Mouse (Mus musculus) cerebral cortex, adult 2 months (tissue): Measurements from ENCODE around the gene Tgfb3.

ENCODE experiments used
- WGBS: fragments of 180-500 bp; shearing (Covaris S2); methylation state at CpG from one replicate; pipeline ENCODE4 v1.1.7; 2018; 5-methylcytosine and 5-hydroxymethylcytosine counted together

Tgfb3 gene

DNA sequence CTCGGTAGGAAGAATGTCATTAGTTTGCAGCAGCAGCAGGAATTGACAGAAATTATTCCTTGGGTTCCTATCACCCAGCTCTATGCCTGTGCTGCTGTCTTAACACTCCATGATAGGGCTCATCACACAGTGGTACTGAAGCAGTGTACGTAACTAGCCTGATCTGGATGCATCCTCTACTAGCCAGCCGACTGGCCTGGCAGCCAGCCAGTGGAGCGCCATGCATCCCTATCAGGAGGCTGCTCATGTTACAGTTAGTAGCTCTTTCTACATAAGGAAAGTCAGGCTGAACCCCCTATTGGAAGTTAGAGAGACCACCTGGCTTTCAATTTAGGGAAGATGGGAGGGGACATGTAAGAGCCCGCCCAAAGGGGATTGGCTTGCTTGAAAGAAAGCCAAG, 51.8 kb downstream of the Tgfb3 start:
- WGBS: 63% methylated on average over 5 of the region's 5 CpGs

DNA sequence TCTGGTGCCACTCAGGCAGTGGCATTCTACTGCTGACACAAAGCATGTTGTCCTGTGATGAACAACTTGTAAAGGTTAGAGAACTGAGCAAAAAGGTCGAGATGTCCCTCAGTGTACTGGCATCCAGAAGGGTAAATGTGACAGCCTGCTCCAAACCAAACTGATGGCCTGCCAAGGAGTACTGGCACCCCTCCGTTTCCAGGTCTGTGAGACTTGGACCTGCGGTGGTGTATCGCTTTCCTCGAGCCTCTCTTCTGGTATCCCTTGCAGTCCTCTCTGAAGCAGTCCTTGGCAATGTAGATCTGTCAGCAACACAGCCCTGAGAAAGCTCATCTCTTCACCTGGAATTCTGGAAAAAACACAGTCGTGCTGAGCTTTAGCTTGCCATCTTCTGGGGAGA, 53.4 kb downstream of the Tgfb3 start:
- 92% methylated on average over 6 of the region's 6 CpGs for WGBS

GRCm38 (mm10) chr12:86024426-86024825, 54.4 kb downstream of the Tgfb3 start:
- 61% methylated on average over 4 of the region's 4 CpGs for WGBS

DNA sequence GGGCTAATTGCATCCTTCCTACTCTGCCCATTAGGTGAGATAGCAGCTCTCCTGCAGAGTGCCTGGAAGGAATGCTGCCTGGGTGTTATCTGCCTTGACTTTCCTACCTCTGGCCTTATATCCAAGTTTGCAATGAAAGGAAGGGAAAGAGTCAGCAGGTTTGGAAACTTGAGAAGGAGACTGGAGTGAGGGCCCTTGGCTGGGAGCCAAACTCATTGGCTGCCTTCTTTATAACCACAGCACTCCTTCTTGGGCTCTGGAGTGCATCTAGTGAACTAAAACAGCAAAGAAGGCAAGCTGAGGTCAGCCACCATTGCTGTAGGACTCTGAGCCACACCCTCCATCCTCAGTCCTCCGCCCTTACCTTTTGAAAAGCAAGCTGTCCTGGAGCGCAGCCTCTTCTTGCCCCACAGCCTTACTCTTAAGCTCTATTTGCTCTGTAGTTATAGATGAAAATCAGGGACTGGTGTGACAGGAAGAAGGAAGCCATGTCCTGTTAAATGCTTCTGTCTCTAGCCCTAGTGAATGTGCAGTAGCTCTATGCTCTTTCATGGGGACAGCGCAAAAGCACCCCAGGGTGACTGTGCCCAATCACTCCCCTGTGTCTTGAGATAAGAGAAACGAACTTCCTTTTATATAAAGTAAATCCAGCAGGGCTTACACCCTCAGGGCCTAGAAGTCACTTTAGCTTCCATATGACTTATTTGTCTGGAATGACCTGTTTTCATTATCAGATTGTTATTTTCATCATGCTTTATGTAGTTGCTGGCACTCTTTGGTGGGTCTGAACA, 55.6 kb downstream of the Tgfb3 start:
- 96% methylated on average over 4 of the region's 4 CpGs for WGBS

DNA sequence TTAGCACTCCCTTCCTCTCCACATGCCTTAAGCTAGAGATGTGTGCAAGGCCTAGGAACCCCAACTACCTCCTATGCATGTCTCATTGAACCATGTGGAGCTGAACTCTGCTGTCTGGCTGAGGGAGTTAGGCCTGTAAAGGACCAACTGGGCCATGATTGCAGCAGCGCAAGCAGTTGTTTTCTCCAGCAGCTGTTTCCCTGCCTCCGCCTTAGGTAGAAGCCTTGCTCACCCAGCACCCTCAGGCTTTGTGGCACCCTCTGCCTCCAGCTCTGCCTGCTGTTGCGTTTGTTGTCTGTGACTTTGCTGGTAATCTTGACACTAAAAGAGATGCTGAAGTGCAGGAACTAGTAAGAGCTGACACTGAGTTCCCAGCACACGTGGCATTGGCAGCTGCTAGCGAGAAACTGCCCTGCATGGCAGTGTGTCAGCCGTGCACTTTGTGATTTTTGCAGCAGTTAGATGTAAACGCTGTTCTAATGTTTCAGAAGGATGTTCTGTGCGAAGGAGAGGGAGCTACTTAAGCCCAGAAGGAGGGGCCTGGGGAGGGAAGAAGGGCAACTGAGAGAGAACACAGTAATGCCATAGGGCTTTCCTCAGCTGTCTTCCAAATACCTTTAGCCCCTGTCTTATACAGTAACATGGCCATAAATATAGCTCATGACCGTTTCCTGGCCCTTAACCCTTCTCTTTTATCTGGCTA, 56.4 kb downstream of the Tgfb3 start:
- WGBS: 79% methylated on average over 9 of the region's 9 CpGs

GRCm38 (mm10) chr12:86021583-86021982, 57.3 kb downstream of the Tgfb3 start:
- 73% methylated on average over 6 of the region's 6 CpGs for WGBS

DNA sequence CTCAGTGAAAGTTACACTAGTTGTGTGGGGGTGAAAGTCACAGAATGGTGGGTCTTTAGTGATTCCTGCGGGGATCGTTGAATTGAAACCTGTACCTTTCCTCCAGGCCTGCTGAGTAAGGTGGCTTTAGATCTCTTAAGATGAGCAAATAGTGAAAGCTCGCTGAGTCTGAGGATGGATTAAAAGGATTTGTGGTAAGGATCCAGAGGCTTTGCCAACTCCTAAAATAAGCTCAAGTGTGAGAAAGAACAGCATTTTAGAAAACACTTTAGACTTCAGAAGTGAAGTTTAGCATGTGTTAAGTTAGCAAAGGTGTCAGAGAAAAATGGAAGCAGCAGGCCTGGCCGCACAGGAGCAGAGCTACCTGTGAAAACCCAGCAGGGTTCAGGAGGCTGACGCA, 61.5 kb downstream of the Tgfb3 start:
- 49% methylated on average over 5 of the region's 5 CpGs for WGBS

DNA sequence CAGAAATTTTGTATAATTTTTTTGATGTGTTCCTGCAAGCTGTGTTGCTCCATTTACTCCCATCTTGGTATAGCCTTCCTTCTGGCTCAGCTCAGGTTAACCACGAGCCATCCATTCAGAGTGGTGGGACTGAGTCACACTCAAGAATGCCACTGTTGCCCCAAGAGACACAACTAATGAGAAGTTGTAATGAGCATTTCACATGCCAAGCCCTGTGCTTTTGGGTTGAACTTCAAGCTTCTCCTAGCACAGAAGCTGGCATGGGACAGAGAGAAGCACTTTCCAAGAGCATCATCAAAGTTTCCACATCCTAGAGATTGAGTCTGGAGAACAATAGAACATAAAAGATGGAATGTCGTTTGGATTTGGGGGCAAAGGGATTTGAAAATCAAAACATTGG, 63.7 kb downstream of the Tgfb3 start:
- 66% methylated on average over 2 of the region's 2 CpGs for WGBS

- 78% methylated on average over 3 of the region's 3 CpGs for WGBS
Observed at GRCm38 (mm10) chr12:86014621-86015020, 64.2 kb downstream of the Tgfb3 start.

GRCm38 (mm10) chr12:86014174-86014573, 64.7 kb downstream of the Tgfb3 start:
- WGBS: 89% methylated on average over 2 of the region's 2 CpGs

GRCm38 (mm10) chr12:86012195-86012594, 66.6 kb downstream of the Tgfb3 start:
- 71% methylated on average over 2 of the region's 2 CpGs for WGBS

- whole genome bisulfite sequencing: 82% methylated on average over 5 of the region's 5 CpGs
Observed at GRCm38 (mm10) chr12:86010656-86011055, 68.2 kb downstream of the Tgfb3 start.

DNA sequence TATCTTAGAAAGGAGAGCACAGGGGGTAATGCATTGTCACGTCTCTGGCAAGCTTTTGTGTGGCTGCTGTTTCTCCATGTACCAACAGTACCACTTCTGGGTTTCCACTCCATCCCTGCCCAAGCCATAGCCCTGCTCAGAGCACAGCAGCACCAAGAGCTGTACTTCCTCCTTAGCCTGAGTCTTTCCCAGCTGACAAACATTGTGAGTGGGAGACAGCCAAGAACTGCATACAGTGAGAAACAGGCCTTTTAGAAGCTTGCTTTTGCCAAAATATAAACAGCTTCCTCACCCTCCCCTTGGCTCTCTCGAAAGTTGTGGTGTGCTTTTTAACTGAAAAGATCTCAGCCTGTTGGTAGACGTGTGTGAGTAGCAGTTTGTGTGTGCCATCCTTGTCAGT, 71.5 kb downstream of the Tgfb3 start:
- WGBS: 51% methylated on average over 3 of the region's 3 CpGs
